Mouse (Mus musculus): ENCODE data around the gene Dusp7. TPM values are rescaled to one million over a fixed set of nuclear protein-coding genes. Genes with fewer than 3 reads are reported as not detected.

Gene Dusp7
- total RNA-seq (2023): 10 to 100 TPM; 38.7 to 44.6 TPM

GRCm38 (mm10) chr9:106368112-106368717, at the start of gene Dusp7:
Gene Dusp7 (plus strand): TSS chr9:106368632.

Other genes starting within 250 kb of the Dusp7 start
- gene Glyctk, start 210.5 kb upstream of the Dusp7 start, total RNA-seq (2023): under 1 TPM; 0.49 to 0.66 TPM
- gene Wdr82, start 197.7 kb upstream of the Dusp7 start, total RNA-seq (2023): 10 to 100 TPM; 66.3 to 72.7 TPM
- gene Ppm1m, start 168.9 kb upstream of the Dusp7 start, total RNA-seq (2023): 10 to 100 TPM; 41.3 to 48.1 TPM
- gene Twf2, start 165.5 kb upstream of the Dusp7 start, total RNA-seq (2023): 100 to 1,000 TPM in 1 of 2 experiments, 10 to 100 TPM in 1; 98.6 to 113 TPM
- 10 to 100 TPM; 86.4 to 96.0 TPM for gene Tlr9, start 146.0 kb upstream of the Dusp7 start, total RNA-seq (2023)
- gene Alas1, start 120.0 kb upstream of the Dusp7 start, total RNA-seq (2023): 10 to 100 TPM; 67.2 to 76.3 TPM
- 1 to 10 TPM; 2.6 to 2.8 TPM for gene Poc1a, start 87.6 kb upstream of the Dusp7 start, total RNA-seq (2023)
- 100 to 1,000 TPM; 647 to 744 TPM for gene Rpl29, start 60.8 kb downstream of the Dusp7 start, total RNA-seq (2023)
- gene Acy1, start 69.7 kb downstream of the Dusp7 start, total RNA-seq (2023): 1 to 10 TPM; 1.6 to 1.7 TPM
- gene Abhd14b, start 78.8 kb downstream of the Dusp7 start, total RNA-seq (2023): 1 to 10 TPM; 2.5 to 6.6 TPM
- 1 to 10 TPM in 1 of 2 experiments, under 1 TPM in 1; 0.66 to 3.3 TPM for gene Abhd14a, start 79.0 kb downstream of the Dusp7 start, total RNA-seq (2023)
- gene Pcbp4, start 84.7 kb downstream of the Dusp7 start, total RNA-seq (2023): 1 to 10 TPM; 1.3 to 2.0 TPM
- gene Gpr62, start 97.3 kb downstream of the Dusp7 start, total RNA-seq (2023): under 1 TPM; 0.27 to 0.31 TPM
- 10 to 100 TPM; 18.4 to 19.8 TPM for gene Rrp9, start 107.3 kb downstream of the Dusp7 start, total RNA-seq (2023)
- gene Parp3, start 108.3 kb downstream of the Dusp7 start, total RNA-seq (2023): 10 to 100 TPM; 28.7 to 34.4 TPM
- gene Iqcf1, start 131.3 kb downstream of the Dusp7 start, total RNA-seq (2023): not detected
- gene Iqcf5, start 145.9 kb downstream of the Dusp7 start, total RNA-seq (2023): not detected
- gene Iqcf3, start 193.0 kb downstream of the Dusp7 start, total RNA-seq (2023): not detected
- gene Iqcf4, start 202.4 kb downstream of the Dusp7 start, total RNA-seq (2023): not detected

Data from monocyte, adult 59 days (primary cell).